Mouse (Mus musculus): ENCODE measurements at regions not wholly inside any gene's neighbourhood (a gene's known extent, or its start where the extent isn't known, plus 50 kb on each side); places are given as distances from the start of the nearest gene placed in this dataset.

GRCm38 (mm10) chr5:93328059-93328458 is 61.0 kb downstream of the Ccng2 start:
- DNase-seq: peak; percentile 80

DNA sequence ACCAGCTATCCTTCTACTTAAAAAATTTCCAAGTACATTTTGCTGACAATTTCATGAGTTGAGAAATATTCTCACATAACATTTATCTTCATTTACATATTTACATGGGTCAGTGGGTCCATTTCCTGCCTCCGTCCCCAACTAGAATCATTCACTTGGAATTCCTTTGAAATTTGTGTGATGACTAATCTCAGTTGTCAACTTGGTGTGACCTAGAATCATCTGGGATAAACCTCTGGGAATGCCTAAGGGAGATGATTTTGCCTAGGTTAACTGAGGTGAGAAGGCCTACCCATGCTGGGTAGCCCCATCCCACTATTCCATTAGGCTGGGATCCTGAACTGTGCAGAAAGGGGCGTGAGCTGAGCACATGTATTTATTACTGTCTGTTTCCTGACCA is 63.8 kb downstream of the Ccng2 start:
- DNase-seq: no peak

- no peak for DNase-seq
Observed at GRCm38 (mm10) chr5:93353101-93353500, 86.0 kb downstream of the Ccng2 start.

Data from lung, postnatal 14 days (tissue).